Mouse (Mus musculus) 416B (cell line): ENCODE measurements around the gene Heph.
A peak's percentile ranks its signal among the peaks of the same experiment; 100 is the strongest.
"Not testable (repeated sequence)": the region's sequence is repeated elsewhere in the genome, so short reads cannot be mapped to it uniquely, and the experiment has no call there.

ENCODE experiments used
- DNase-seq: peaks from one replicate; pipeline ENCODE4 v3.0.0; 2011; ENCODE audit warnings: low read depth

The Heph gene

GRCm38 (mm10) chrX:96455149-96455548 lies at the start of gene Heph:
Heph (plus strand) TSS chrX:96455359.
- no peak for DNase-seq

DNA sequence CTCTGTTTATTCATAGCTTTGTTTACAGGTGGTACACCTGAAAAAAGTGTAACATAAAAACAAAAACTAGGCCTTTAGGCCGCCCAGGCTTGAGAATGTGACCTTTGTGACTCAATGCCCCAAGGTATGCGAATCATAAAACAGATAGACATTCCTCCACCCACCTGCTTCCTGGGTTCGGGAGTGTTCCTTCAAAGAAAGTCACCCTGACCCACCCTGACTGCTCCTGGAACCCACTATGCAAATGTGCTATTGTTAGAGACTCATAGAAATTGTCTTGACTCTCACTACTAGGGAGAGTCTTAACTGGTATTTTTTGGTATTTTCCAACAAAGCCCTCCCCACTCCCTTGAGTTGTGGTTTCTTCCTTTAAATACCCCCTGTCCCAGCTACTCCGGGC lies 39.8 kb upstream of the Heph start:
- DNase-seq, result not testable (repeated sequence)

DNA sequence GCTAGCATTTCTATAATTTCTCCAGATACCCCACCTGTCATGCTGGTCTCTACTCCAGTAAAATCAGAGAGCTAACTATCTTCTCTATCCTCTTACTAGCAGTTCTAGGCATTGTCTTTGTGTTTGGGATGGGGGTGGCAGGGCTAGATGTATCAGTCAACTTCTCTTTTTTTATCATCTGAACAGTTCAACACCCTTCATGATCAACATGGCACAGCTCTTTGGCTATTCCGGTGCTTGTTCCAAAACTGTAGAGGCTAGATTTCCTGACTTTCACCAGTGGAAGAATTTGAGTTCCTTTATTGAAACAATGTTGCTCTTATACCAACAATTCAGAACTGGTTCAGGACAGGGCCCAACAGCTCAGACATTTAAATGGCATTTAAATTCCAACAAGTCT lies 38.2 kb upstream of the Heph start:
- no peak for DNase-seq

- no peak for DNase-seq
These were observed 37.4 kb upstream of the Heph start for GRCm38 (mm10) chrX:96417733-96418132.

- no peak for DNase-seq
These were observed 35.8 kb upstream of the Heph start for GRCm38 (mm10) chrX:96419383-96419782.

GRCm38 (mm10) chrX:96456201-96456963 lies 1.2 kb downstream of the Heph start, which contains the start of gene Hsf3:
Hsf3 (minus strand) TSS chrX:96456294.
- no peak for DNase-seq

GRCm38 (mm10) chrX:96501580-96501979 lies 46.4 kb downstream of the Heph start:
- DNase-seq, result peak; percentile 18
